Mouse (Mus musculus) intestine, embryonic 15.5 days (tissue): ENCODE measurements around the gene Gm3448. TPM values are rescaled to one million over a fixed set of nuclear protein-coding genes. Genes with fewer than 3 reads are reported as not detected.

Source experiments
- polyA plus RNA-seq: library from polyadenylated mRNA; unstranded; fragments of >200 nt; fragmentation: Nextera tagmentation; extraction: Ambion mirVana; gene quantifications from 2 replicates; pipeline ENCODE4 v1.2.1, GENCODE M21; 2015

Gm3448 gene
- polyA plus RNA-seq, 1 experiment from 2014 or later = 4.3 TPM

Other genes starting within 250 kb of the Gm3448 start
- 5.6 and 8.0 TPM in 2 replicates for gene Wdr27, start 98.4 kb downstream of the Gm3448 start, polyA plus RNA-seq
- gene 1600012H06Rik, start 98.4 kb downstream of the Gm3448 start, polyA plus RNA-seq = 35.3 and 40.0 TPM in 2 replicates
- 35.6 and 40.7 TPM in 2 replicates for gene Phf10, start 80.3 kb downstream of the Gm3448 start, polyA plus RNA-seq
- 6.5 and 9.5 TPM in 2 replicates for gene 9030025P20Rik, start 63.1 kb downstream of the Gm3448 start, polyA plus RNA-seq
- gene Gm3417, start 62.7 kb downstream of the Gm3448 start, polyA plus RNA-seq = 0.72 and 2.7 TPM in 2 replicates
- gene Gm3435, start 31.4 kb downstream of the Gm3448 start, polyA plus RNA-seq = 7.4 and 7.6 TPM in 2 replicates
- 54.6 and 65.7 TPM in 2 replicates for gene Ermard, start 329 bp downstream of the Gm3448 start, polyA plus RNA-seq
- 0.93 TPM in 1 of 2 replicates, not detected in the other for gene Tcte3, start within 50 bp of the Gm3448 start, polyA plus RNA-seq